Mouse (Mus musculus) limb, embryonic 15.5 days (tissue): ENCODE results near the gene Sptlc2. TPM values are rescaled to one million over a fixed set of nuclear protein-coding genes. Genes with fewer than 3 reads are reported as not detected.
A peak's percentile ranks its signal among the peaks of the same experiment; 100 is the strongest.

Source experiments
- ATAC-seq: fragments of 200-750 bp; cut with Nextera tagmentation; 2 replicates; pipeline ENCODE4 v1.8.0; 2017; ENCODE audit warnings: low read depth, moderate TSS enrichment; ENCODE audit not compliant: insufficient number of reproducible peaks, low FRiP score, low TSS enrichment
- H3K27ac ChIP-seq: fragments of 300-500 bp; sonication (generic); 2 replicates; pipeline ENCODE4 v1.5.1; 2015; ENCODE audit warnings: moderate library complexity, mild to moderate bottlenecking, inconsistent platforms
- H3K27me3 ChIP-seq: fragments of 300-500 bp; sonication (generic); 2 replicates; pipeline ENCODE4 v1.6.1; 2015; ENCODE audit warnings: inconsistent platforms
- H3K36me3 ChIP-seq: fragments of 300-500 bp; sonication (generic); 2 replicates; pipeline ENCODE4 v1.6.1; 2015; ENCODE audit warnings: inconsistent platforms
- H3K4me1 ChIP-seq: fragments of 300-500 bp; sonication (generic); 2 replicates; pipeline ENCODE4 v1.6.1; 2015; ENCODE audit warnings: inconsistent platforms
- H3K4me2 ChIP-seq: fragments of 300-500 bp; sonication (generic); 2 replicates; pipeline ENCODE4 v1.6.1; 2015; ENCODE audit warnings: mild to moderate bottlenecking, inconsistent platforms
- H3K4me3 ChIP-seq: fragments of 300-500 bp; sonication (generic); 2 replicates; pipeline ENCODE4 v1.5.1; 2015; ENCODE audit warnings: mild to moderate bottlenecking, inconsistent platforms
- H3K9ac ChIP-seq: fragments of 300-500 bp; sonication (generic); 2 replicates; pipeline ENCODE4 v1.6.1; 2015; ENCODE audit warnings: inconsistent platforms
- H3K9me3 ChIP-seq: fragments of 300-500 bp; sonication (generic); 2 replicates; pipeline ENCODE4 v1.6.1; 2016; ENCODE audit warnings: inconsistent platforms
- WGBS: fragments of 180-500 bp; shearing (Covaris S2); methylation state at CpG from one replicate; pipeline ENCODE4 v1.1.7; 2015; 5-methylcytosine and 5-hydroxymethylcytosine counted together
- polyA plus RNA-seq: library from polyadenylated mRNA; unstranded; fragments of >200 nt; fragmentation: Nextera tagmentation; extraction: Ambion mirVana; gene quantifications from 2 replicates; pipeline ENCODE4 v1.2.1, GENCODE M21; 2015

Gene Sptlc2
- polyA plus RNA-seq, 1 experiment from 2014 or later, result 83.7 TPM

GRCm38 (mm10) chr12:87393447-87394145 is 5.4 kb upstream of the Sptlc2 start:
- no peak for ATAC-seq
- no peaks in the 10 kb centered on the region for H3K9me3 ChIP-seq
- 77% methylated on average over 4 of the region's 4 CpGs for WGBS

GRCm38 (mm10) chr12:87391355-87391754 is 3.2 kb upstream of the Sptlc2 start:
- Histone ChIP-seq H3K27ac (no peak overlapping the region), H3K9ac (no peak overlapping the region)
- ATAC-seq, result no peak

More at GRCm38 (mm10) chr12:87393447-87394145, 5.4 kb upstream of the Sptlc2 start:
- no peak overlapping the region for H3K4me3 ChIP-seq
- H3K9ac ChIP-seq, result no peak overlapping the region
- no peaks in the 10 kb centered on the region for H3K36me3 ChIP-seq
- H3K27me3 ChIP-seq, result no peaks in the 10 kb centered on the region
- H3K4me2 ChIP-seq, result no peak overlapping the region
- no peaks in the 10 kb centered on the region for H3K4me1 ChIP-seq
- H3K27ac ChIP-seq, result no peak overlapping the region

GRCm38 (mm10) chr12:87389231-87389630 is 1.1 kb upstream of the Sptlc2 start:
- Histone ChIP-seq H3K27ac (no peak overlapping the region), H3K9ac (no peak overlapping the region), H3K4me3 (no peak overlapping the region), H3K4me2 (no peak overlapping the region), H3K9me3 (no peaks in the 10 kb centered on the region), H3K36me3 (no peaks in the 10 kb centered on the region), H3K4me1 (peaks cover 8% of the 10 kb centered on the region), H3K27me3 (no peaks in the 10 kb centered on the region)
- no peak for ATAC-seq
- WGBS, result 63% methylated on average over 3 of the region's 3 CpGs

More at GRCm38 (mm10) chr12:87391355-87391754, 3.2 kb upstream of the Sptlc2 start:
- no peak overlapping the region for H3K4me2 ChIP-seq
- no peaks in the 10 kb centered on the region for H3K9me3 ChIP-seq
- no peak overlapping the region for H3K4me3 ChIP-seq
- H3K27me3 ChIP-seq, result no peaks in the 10 kb centered on the region
- no peaks in the 10 kb centered on the region for H3K36me3 ChIP-seq
- H3K4me1 ChIP-seq, result peaks cover 8% of the 10 kb centered on the region

- no peaks in the 10 kb centered on the region for H3K36me3 ChIP-seq
- H3K4me2 ChIP-seq, result peak overlapping the region; percentile 92
- peak overlapping the region; percentile 93 for H3K4me3 ChIP-seq
- peak overlapping the region; percentile 87 for H3K27ac ChIP-seq
- ATAC-seq, result no peak
- H3K4me1 ChIP-seq, result peaks cover 8% of the 10 kb centered on the region
- H3K9ac ChIP-seq, result peak overlapping the region; percentile 90
- no peaks in the 10 kb centered on the region for H3K9me3 ChIP-seq
- under 1% methylated on average over 61 of the region's 65 CpGs for whole genome bisulfite sequencing
- H3K27me3 ChIP-seq, result no peaks in the 10 kb centered on the region
These were observed 709 bp downstream of the Sptlc2 start for GRCm38 (mm10) chr12:87387171-87388121.

- ATAC-seq, result no peak
- WGBS, result 84% methylated on average over 3 of the region's 3 CpGs
These were observed 3.1 kb downstream of the Sptlc2 start for GRCm38 (mm10) chr12:87385051-87385450.

GRCm38 (mm10) chr12:87381380-87381682 is 6.8 kb downstream of the Sptlc2 start:
- no peak for ATAC-seq
- WGBS, result 54% methylated on average over 2 of the region's 2 CpGs

More at GRCm38 (mm10) chr12:87385051-87385450, 3.1 kb downstream of the Sptlc2 start:
- peaks cover 8% of the 10 kb centered on the region for H3K4me1 ChIP-seq
- no peaks in the 10 kb centered on the region for H3K9me3 ChIP-seq
- H3K9ac ChIP-seq, result no peak overlapping the region
- H3K4me3 ChIP-seq, result no peak overlapping the region
- H3K4me2 ChIP-seq, result no peak overlapping the region
- H3K36me3 ChIP-seq, result no peaks in the 10 kb centered on the region
- no peaks in the 10 kb centered on the region for H3K27me3 ChIP-seq
- H3K27ac ChIP-seq, result no peak overlapping the region

GRCm38 (mm10) chr12:87380586-87381379 is 7.4 kb downstream of the Sptlc2 start:
- no peak overlapping the region for H3K27ac ChIP-seq
- H3K4me2 ChIP-seq, result no peak overlapping the region
- no peak for ATAC-seq
- 82% methylated on average over 10 of the region's 10 CpGs for WGBS
- no peaks in the 10 kb centered on the region for H3K27me3 ChIP-seq
- H3K4me1 ChIP-seq, result peaks cover 3% of the 10 kb centered on the region; the same call in 1 of the 2 replicates
- H3K9me3 ChIP-seq, result no peaks in the 10 kb centered on the region
- no peak overlapping the region for H3K9ac ChIP-seq
- H3K4me3 ChIP-seq, result no peak overlapping the region
- no peaks in the 10 kb centered on the region for H3K36me3 ChIP-seq

More at GRCm38 (mm10) chr12:87381380-87381682, 6.8 kb downstream of the Sptlc2 start:
- Histone ChIP-seq H3K36me3 (no peaks in the 10 kb centered on the region), H3K4me1 (peaks cover 3% of the 10 kb centered on the region; the same call in 1 of the 2 replicates), H3K4me3 (no peak overlapping the region), H3K27ac (no peak overlapping the region), H3K4me2 (no peak overlapping the region), H3K27me3 (no peaks in the 10 kb centered on the region), H3K9me3 (no peaks in the 10 kb centered on the region), H3K9ac (no peak overlapping the region)

GRCm38 (mm10) chr12:87379496-87379895 is 8.7 kb downstream of the Sptlc2 start:
- H3K9me3 ChIP-seq, result no peaks in the 10 kb centered on the region
- 80% methylated on average over 2 of the region's 2 CpGs for WGBS
- no peak overlapping the region for H3K4me2 ChIP-seq
- H3K4me1 ChIP-seq, result peaks cover 3% of the 10 kb centered on the region; the same call in 1 of the 2 replicates
- no peak overlapping the region for H3K9ac ChIP-seq
- ATAC-seq, result no peak
- H3K27ac ChIP-seq, result no peak overlapping the region
- H3K4me3 ChIP-seq, result no peak overlapping the region
- H3K36me3 ChIP-seq, result no peaks in the 10 kb centered on the region
- no peaks in the 10 kb centered on the region for H3K27me3 ChIP-seq

GRCm38 (mm10) chr12:87374159-87374558 is 14.0 kb downstream of the Sptlc2 start:
- Histone ChIP-seq H3K4me3 (no peak overlapping the region), H3K36me3 (no peaks in the 10 kb centered on the region), H3K4me2 (no peak overlapping the region), H3K4me1 (peaks cover 3% of the 10 kb centered on the region; the same call in 1 of the 2 replicates), H3K9me3 (no peaks in the 10 kb centered on the region), H3K27ac (no peak overlapping the region), H3K9ac (no peak overlapping the region), H3K27me3 (no peaks in the 10 kb centered on the region)
- ATAC-seq, result no peak
- WGBS, result 85% methylated on average over 6 of the region's 6 CpGs

- Histone ChIP-seq H3K27me3 (no peaks in the 10 kb centered on the region), H3K4me3 (no peak overlapping the region), H3K9ac (no peak overlapping the region), H3K36me3 (peaks cover 19% of the 10 kb centered on the region), H3K9me3 (no peaks in the 10 kb centered on the region), H3K27ac (no peak overlapping the region), H3K4me2 (no peak overlapping the region), H3K4me1 (no peaks in the 10 kb centered on the region)
- no peak for ATAC-seq
- WGBS, result 43% methylated on average over 2 of the region's 2 CpGs
These were observed 18.8 kb downstream of the Sptlc2 start for GRCm38 (mm10) chr12:87369319-87369718.

- H3K4me1 ChIP-seq, result no peaks in the 10 kb centered on the region
- H3K36me3 ChIP-seq, result peaks cover 19% of the 10 kb centered on the region
- no peaks in the 10 kb centered on the region for H3K9me3 ChIP-seq
- no peak overlapping the region for H3K9ac ChIP-seq
- no peak overlapping the region for H3K4me3 ChIP-seq
- ATAC-seq, result no peak
- H3K4me2 ChIP-seq, result no peak overlapping the region
- no peak overlapping the region for H3K27ac ChIP-seq
- no peaks in the 10 kb centered on the region for H3K27me3 ChIP-seq
These were observed 20.1 kb downstream of the Sptlc2 start for GRCm38 (mm10) chr12:87368092-87368491.
